Mouse (Mus musculus): ENCODE measurements around the gene Tmem91. TPM values are rescaled to one million over a fixed set of nuclear protein-coding genes. Genes with fewer than 3 reads are reported as not detected.

The Tmem91 gene
- polyA plus RNA-seq, 1 experiment from 2014 or later, result 5.9 TPM

DNA sequence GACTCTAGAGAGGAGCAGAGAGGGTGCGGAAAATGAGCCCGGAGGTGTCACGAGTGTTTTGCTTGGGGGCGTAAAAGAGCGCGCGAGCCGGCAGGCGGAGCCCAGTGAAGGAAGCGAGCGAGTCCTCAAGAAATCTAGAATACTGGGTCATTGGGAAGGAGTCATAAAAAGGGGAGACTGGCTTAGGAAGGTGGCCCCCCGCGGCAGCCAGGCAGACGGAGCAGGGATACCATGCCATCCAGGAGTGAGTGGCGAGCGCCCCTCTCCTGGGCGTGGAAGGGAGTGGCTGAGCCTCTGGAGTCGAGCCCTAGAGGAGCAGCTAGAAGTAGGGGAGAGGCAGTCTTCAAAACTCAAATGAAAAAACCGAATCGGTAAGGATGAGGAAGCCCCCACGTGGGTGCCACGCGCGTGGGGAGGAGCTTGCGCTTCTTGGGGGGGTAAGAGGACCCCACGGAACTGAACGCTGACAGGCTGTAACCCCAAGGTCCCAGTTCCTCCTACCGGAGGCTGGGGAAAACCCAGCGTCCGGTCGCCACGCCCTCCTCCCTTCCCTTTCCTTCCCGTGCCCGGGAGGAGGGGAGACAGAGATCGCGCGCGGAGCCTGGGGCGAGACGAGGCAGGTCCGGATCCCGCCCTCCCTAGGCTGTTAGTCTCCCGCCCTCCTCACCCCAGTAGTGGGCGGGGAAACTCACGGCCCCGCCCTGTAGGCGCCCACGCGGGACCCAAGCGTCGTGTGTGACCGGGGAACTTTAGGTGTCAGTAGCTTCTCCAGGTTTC, 14.0 kb upstream of the Tmem91 start:
- H3K27ac ChIP-seq (ENCODE audit: low read length), result peak overlapping the region; percentile 49; the same call in 1 of the 2 replicates
- ATAC-seq (ENCODE audit: insufficient number of reproducible peaks, insufficient read depth, low FRiP score, low read depth), result peak; percentile 73
- under 1% methylated on average over 48 of the region's 52 CpGs for WGBS

DNA sequence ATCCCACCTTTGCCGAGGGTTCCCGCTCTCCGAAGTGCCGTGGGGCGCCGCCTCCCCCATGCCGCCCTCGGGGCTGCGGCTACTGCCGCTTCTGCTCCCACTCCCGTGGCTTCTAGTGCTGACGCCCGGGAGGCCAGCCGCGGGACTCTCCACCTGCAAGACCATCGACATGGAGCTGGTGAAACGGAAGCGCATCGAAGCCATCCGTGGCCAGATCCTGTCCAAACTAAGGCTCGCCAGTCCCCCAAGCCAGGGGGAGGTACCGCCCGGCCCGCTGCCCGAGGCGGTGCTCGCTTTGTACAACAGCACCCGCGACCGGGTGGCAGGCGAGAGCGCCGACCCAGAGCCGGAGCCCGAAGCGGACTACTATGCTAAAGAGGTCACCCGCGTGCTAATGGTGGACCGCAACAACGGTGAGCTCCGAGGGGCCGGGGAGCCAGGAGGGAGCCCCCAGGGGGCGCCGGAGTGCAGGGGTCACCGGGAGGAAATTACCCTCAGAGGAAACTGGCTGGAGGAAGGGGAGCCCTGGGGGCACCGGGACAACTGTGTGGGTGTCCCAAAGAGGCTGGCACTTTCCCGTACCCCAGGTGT, 12.9 kb upstream of the Tmem91 start:
- H3K4me1 ChIP-seq (ENCODE audit: control insufficient read depth, insufficient read depth, low read length), result peaks cover 20% of the 10 kb centered on the region; the same call in 1 of the 2 replicates
- H3K27ac ChIP-seq (ENCODE audit: low read length), result 0 out of 2 replicates have a peak overlapping the region, but pooled peaks have one; percentile 27
- H3K27me3 ChIP-seq (ENCODE audit: control insufficient read depth, insufficient read depth, low read length), result no peaks in the 10 kb centered on the region; the same call in 1 of the 2 replicates
- peak overlapping the region; percentile 70 for H3K4me3 ChIP-seq (ENCODE audit: low read depth, low read length)
- under 1% methylated on average over 47 of the region's 47 CpGs for WGBS
- H3K9ac ChIP-seq (replicated peaks; ENCODE audit: low read depth, low read length), result peak overlapping the region; percentile 34; the same call in 1 of the 2 replicates
- ATAC-seq (ENCODE audit: insufficient number of reproducible peaks, insufficient read depth, low FRiP score, low read depth), result no peak
- H3K36me3 ChIP-seq (ENCODE audit: control insufficient read depth, insufficient read depth, low read length), result no peaks in the 10 kb centered on the region
- peak overlapping the region; percentile 97 for H3K4me2 ChIP-seq (replicated peaks; ENCODE audit: low read depth, low read length)
- H3K9me3 ChIP-seq (ENCODE audit: control insufficient read depth, low read depth, low read length), result no peaks in the 10 kb centered on the region

More for the DNA sequence above, 14.0 kb upstream of the Tmem91 start:
- H3K27me3 ChIP-seq (ENCODE audit: control insufficient read depth, insufficient read depth, low read length), result no peaks in the 10 kb centered on the region; the same call in 1 of the 2 replicates
- peak overlapping the region; percentile 97 for H3K4me2 ChIP-seq (replicated peaks; ENCODE audit: low read depth, low read length)
- H3K9me3 ChIP-seq (ENCODE audit: control insufficient read depth, low read depth, low read length), result no peaks in the 10 kb centered on the region
- peaks cover 20% of the 10 kb centered on the region; the same call in 1 of the 2 replicates for H3K4me1 ChIP-seq (ENCODE audit: control insufficient read depth, insufficient read depth, low read length)
- H3K9ac ChIP-seq (replicated peaks; ENCODE audit: low read depth, low read length), result peak overlapping the region; percentile 34
- H3K4me3 ChIP-seq (ENCODE audit: low read depth, low read length), result peak overlapping the region; percentile 70
- H3K36me3 ChIP-seq (ENCODE audit: control insufficient read depth, insufficient read depth, low read length), result no peaks in the 10 kb centered on the region

DNA sequence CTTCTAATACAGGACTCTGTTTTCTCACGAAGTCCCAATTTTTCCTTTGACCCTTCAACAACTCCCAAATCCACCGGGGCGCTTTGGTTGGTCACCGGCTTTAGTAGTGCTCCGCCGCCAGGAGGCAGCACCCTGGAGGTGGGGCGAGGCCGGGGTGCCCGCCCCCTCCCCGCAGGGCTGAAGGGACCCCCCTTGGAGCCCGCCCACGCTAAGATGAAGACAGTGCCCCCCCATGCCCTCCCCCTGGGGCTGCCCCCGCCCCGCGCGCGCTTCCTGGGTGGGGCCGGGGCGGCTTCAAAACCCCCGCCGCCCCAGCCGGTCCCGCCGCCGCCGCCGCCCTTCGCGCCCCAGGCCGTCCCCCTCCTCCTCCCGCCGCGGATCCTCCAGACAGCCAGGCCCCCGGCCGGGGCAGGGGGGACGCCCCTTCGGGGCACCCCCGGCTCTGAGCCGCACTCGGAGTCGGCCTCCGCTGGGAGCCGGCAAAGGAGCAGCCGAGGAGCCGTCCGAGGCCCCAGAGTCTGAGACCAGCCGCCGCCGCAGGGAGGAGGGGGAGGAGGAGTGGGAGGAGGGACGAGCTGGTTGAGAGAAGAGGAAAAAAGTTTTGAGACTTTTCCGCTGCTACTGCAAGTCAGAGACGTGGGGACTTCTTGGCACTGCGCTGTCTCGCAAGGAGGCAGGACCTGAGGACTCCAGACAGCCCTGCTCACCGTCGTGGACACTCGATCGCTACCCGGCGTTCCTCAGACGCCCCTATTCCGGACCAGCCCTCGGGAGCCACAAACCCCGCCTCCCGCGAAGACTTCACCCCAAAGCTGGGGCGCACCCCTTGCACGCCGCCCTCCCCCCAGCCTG, 11.9 kb upstream of the Tmem91 start, which contains the start of gene Tgfb1:
Gene Tgfb1 (plus strand): TSS at position 323 of the 852 bp plus-strand sequence.
- under 1% methylated on average over 65 of the region's 69 CpGs for WGBS
- Histone ChIP-seq H3K27me3 (ENCODE audit: control insufficient read depth, insufficient read depth, low read length) (no peaks in the 10 kb centered on the region; the same call in 1 of the 2 replicates), H3K36me3 (ENCODE audit: control insufficient read depth, insufficient read depth, low read length) (no peaks in the 10 kb centered on the region), H3K4me1 (ENCODE audit: control insufficient read depth, insufficient read depth, low read length) (peaks cover 20% of the 10 kb centered on the region; the same call in 1 of the 2 replicates), H3K27ac (ENCODE audit: low read length) (peak within 1 kb of the TSS; percentile 75; the same call in 1 of the 2 replicates), H3K4me3 (ENCODE audit: low read depth, low read length) (peak within 1 kb of the TSS; percentile 70), H3K4me2 (replicated peaks; ENCODE audit: low read depth, low read length) (peak within 1 kb of the TSS; percentile 97), H3K9me3 (ENCODE audit: control insufficient read depth, low read depth, low read length) (no peaks in the 10 kb centered on the region), H3K9ac (replicated peaks; ENCODE audit: low read depth, low read length) (peak within 1 kb of the TSS; percentile 58)
- peak; percentile 29 for ATAC-seq (ENCODE audit: insufficient number of reproducible peaks, insufficient read depth, low FRiP score, low read depth)

DNA sequence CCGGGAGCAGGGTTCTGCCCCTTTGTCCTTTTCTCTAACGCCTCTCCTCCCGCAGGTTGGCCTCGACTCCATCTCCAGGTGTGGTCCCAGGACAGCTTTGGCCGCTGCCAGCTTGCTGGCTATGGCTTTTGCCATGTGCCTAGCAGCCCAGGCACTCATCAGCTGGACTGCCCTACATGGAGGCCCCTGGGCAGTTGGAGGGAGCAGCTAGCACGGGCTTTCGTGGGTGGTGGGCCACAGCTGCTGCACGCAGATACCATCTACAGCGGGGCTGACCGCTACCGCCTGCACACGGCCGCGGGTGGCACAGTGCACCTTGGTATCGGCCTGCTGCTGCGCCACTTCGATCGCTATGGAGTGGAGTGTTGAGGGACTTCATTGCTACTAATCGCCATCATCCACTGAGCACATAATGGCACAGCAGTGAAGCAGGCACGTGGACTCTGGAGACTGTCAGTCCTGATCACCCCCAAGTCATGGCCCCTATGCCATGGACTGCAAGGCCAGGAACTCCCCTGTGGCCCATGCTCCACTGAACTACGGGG, 11.0 kb upstream of the Tmem91 start:
- ATAC-seq (ENCODE audit: insufficient number of reproducible peaks, insufficient read depth, low FRiP score, low read depth), result no peak
- 71% methylated on average over 21 of the region's 21 CpGs for WGBS
- Histone ChIP-seq H3K27ac (ENCODE audit: low read length) (no peak overlapping the region), H3K4me1 (ENCODE audit: control insufficient read depth, insufficient read depth, low read length) (peaks cover 26% of the 10 kb centered on the region; the same call in 1 of the 2 replicates), H3K27me3 (ENCODE audit: control insufficient read depth, insufficient read depth, low read length) (no peaks in the 10 kb centered on the region; the same call in 1 of the 2 replicates), H3K9me3 (ENCODE audit: control insufficient read depth, low read depth, low read length) (no peaks in the 10 kb centered on the region), H3K9ac (replicated peaks; ENCODE audit: low read depth, low read length) (no peak overlapping the region; the same call in 1 of the 2 replicates), H3K4me3 (ENCODE audit: low read depth, low read length) (peak overlapping the region; percentile 70; the same call in 1 of the 2 replicates), H3K36me3 (ENCODE audit: control insufficient read depth, insufficient read depth, low read length) (no peaks in the 10 kb centered on the region), H3K4me2 (replicated peaks; ENCODE audit: low read depth, low read length) (peak overlapping the region; percentile 97)

DNA sequence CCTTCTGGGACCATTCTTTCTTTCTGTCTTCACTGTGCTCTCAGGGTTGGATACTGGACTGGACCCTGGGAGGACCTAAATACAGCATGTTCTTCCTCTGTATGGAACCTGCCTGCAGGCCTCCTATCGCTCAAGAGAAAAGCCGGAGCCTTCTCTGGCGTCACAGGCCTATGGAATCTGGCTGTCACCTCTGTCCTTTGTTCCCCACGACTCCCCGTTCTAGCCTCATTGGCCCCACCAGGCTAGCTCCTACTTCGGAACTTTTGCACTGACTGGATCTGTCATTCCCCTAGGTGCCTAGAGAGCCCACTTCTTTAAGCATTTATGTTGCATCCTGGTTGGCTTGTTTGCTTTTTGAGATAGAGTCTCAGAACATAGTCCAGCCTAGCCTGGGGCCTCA, 9.7 kb upstream of the Tmem91 start:
- no peak overlapping the region for H3K4me2 ChIP-seq (replicated peaks; ENCODE audit: low read depth, low read length)
- WGBS, result 89% methylated on average over 6 of the region's 6 CpGs
- H3K9ac ChIP-seq (replicated peaks; ENCODE audit: low read depth, low read length), result no peak overlapping the region
- H3K27me3 ChIP-seq (ENCODE audit: control insufficient read depth, insufficient read depth, low read length), result no peaks in the 10 kb centered on the region; the same call in 1 of the 2 replicates
- no peaks in the 10 kb centered on the region for H3K36me3 ChIP-seq (ENCODE audit: control insufficient read depth, insufficient read depth, low read length)
- H3K4me3 ChIP-seq (ENCODE audit: low read depth, low read length), result no peak overlapping the region
- no peak overlapping the region for H3K27ac ChIP-seq (ENCODE audit: low read length)
- ATAC-seq (ENCODE audit: insufficient number of reproducible peaks, insufficient read depth, low FRiP score, low read depth), result no peak
- H3K4me1 ChIP-seq (ENCODE audit: control insufficient read depth, insufficient read depth, low read length), result peaks cover 29% of the 10 kb centered on the region; the same call in 1 of the 2 replicates
- no peaks in the 10 kb centered on the region for H3K9me3 ChIP-seq (ENCODE audit: control insufficient read depth, low read depth, low read length)

DNA sequence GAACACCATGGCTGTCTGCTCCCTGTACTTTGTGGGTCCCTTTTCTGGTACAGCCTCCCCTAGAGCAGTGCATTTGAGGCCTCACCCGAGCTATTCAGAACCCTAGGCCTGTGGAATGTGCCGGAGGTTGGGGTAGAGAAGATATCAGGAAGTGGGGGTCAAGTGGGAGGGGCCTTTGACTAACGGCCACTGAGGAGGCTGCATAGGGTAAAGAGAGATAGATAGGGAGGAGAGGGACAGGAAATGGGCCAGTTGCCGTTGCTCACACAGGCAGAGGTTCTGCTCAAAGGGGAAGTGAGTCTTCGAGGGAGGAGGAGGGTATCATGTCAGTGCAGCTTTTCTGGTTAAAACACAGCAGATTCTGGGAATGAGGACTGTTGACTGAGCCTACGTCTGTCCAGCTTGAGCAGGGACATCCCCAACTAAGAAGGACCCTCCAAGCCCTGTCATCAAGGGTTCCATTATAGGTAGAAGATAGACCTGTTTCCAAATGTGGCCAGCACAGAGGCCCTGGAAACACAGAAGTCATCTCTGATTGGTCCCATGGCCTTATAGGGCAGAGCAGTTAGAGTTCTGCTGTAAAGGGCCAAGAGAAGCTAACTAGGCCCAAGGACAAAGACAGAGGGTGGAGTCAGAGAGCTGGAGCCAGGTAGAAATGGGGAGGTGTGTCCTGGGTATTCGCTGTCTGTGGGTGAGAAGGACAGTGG, 8.7 kb upstream of the Tmem91 start:
- H3K4me3 ChIP-seq (ENCODE audit: low read depth, low read length), result no peak overlapping the region
- ATAC-seq (ENCODE audit: insufficient number of reproducible peaks, insufficient read depth, low FRiP score, low read depth), result no peak
- H3K9ac ChIP-seq (replicated peaks; ENCODE audit: low read depth, low read length), result no peak overlapping the region
- no peaks in the 10 kb centered on the region for H3K9me3 ChIP-seq (ENCODE audit: control insufficient read depth, low read depth, low read length)
- H3K4me1 ChIP-seq (ENCODE audit: control insufficient read depth, insufficient read depth, low read length), result peaks cover 26% of the 10 kb centered on the region; the same call in 1 of the 2 replicates
- H3K27ac ChIP-seq (ENCODE audit: low read length), result no peak overlapping the region
- no peaks in the 10 kb centered on the region for H3K36me3 ChIP-seq (ENCODE audit: control insufficient read depth, insufficient read depth, low read length)
- WGBS, result 57% methylated on average over 7 of the region's 7 CpGs
- H3K4me2 ChIP-seq (replicated peaks; ENCODE audit: low read depth, low read length), result no peak overlapping the region
- no peaks in the 10 kb centered on the region; the same call in 1 of the 2 replicates for H3K27me3 ChIP-seq (ENCODE audit: control insufficient read depth, insufficient read depth, low read length)

DNA sequence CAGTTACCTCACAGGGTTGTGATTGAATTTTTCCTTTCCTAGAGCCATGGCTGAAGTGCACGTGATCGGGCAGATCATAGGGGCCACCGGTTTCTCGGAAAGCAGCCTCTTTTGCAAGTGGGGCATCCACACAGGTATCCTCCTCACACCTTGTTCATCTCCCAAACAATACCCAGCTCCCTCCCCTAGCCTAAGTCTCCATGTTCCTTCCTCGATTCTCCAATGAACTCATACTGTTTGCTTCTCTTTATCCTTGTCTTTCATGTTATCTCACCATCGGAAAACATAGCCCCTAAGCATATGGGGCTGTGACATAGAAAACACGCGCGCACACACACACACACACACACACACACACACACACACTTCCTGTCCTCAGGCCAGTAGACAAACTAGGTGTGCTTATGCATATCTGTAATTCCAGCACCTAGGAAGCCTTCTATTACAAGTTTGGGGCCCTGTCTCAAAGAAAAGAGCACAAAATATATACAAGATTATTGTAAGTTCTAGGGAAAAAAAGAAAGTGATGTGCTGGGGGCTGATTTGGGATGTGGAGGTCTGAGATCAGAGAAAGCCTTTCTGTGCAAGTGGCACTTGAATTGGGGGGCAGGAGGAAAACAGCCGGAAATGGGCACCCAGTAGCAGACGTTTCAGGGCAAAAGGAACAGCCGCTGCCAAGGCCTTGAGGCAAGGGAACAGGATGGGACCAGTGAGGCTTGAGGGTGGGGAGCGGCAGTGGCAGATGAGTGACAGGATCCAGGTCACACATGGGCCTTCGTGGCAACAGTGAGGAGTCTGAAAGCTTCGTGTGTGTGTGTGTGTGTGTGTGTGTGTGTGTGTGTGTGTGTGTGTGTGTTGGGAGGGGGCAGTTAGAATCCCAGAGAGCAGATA, 6.6 kb upstream of the Tmem91 start:
- WGBS, result 57% methylated on average over 15 of the region's 15 CpGs
- Histone ChIP-seq H3K4me2 (replicated peaks; ENCODE audit: low read depth, low read length) (peak overlapping the region; percentile 57), H3K27me3 (ENCODE audit: control insufficient read depth, insufficient read depth, low read length) (no peaks in the 10 kb centered on the region), H3K4me1 (ENCODE audit: control insufficient read depth, insufficient read depth, low read length) (peaks cover 12% of the 10 kb centered on the region; the same call in 1 of the 2 replicates), H3K9ac (replicated peaks; ENCODE audit: low read depth, low read length) (no peak overlapping the region), H3K4me3 (ENCODE audit: low read depth, low read length) (peak overlapping the region; percentile 60; the same call in 1 of the 2 replicates), H3K27ac (ENCODE audit: low read length) (no peak overlapping the region), H3K9me3 (ENCODE audit: control insufficient read depth, low read depth, low read length) (no peaks in the 10 kb centered on the region), H3K36me3 (ENCODE audit: control insufficient read depth, insufficient read depth, low read length) (no peaks in the 10 kb centered on the region)
- ATAC-seq (ENCODE audit: insufficient number of reproducible peaks, insufficient read depth, low FRiP score, low read depth), result no peak

Measured in stomach, embryonic 14.5 days (tissue).